Mouse (Mus musculus): ENCODE measurements around the gene Myo5c. TPM values are rescaled to one million over a fixed set of nuclear protein-coding genes. Genes with fewer than 3 reads are reported as not detected.
A peak's percentile ranks its signal among the peaks of the same experiment; 100 is the strongest.

Myo5c gene
- polyA plus RNA-seq, 2 experiments = 0.41 to 0.52 TPM

GRCm38 (mm10) chr9:75261332-75261872, 29.6 kb downstream of the Myo5c start:
- peaks cover 0 to 5% of the 10 kb centered on the region in 2 experiments; a peak in 2 of 4 replicates for H3K4me1 ChIP-seq (replicated peaks; ENCODE audit: control insufficient read depth in 2 of 2, insufficient read depth in 2 of 2, low read length in 1 of 2)
- no peak for TF ChIP-seq EP300 (IDR thresholded peaks at IDR 0.05; ENCODE audit: low read depth)
- no peak for TF ChIP-seq CTCF (IDR thresholded peaks at IDR 0.05; ENCODE audit: low read depth)
- no peak overlapping the region for H3K4me2 ChIP-seq (ENCODE audit: low read depth)
- H3K27ac ChIP-seq = no peak overlapping the region
- H3K9ac ChIP-seq (replicated peaks) = no peak overlapping the region
- no peak for ATAC-seq (ENCODE audit: insufficient read depth)
- no peak for DNase-seq (ENCODE audit: low read depth in 3 of 3, low spot score in 3 of 3)
- H3K9me3 ChIP-seq (ENCODE audit: control insufficient read depth, low read length) = no peaks in the 10 kb centered on the region
- no peaks in the 10 kb centered on the region for H3K36me3 ChIP-seq (replicated peaks; ENCODE audit: control insufficient read depth, insufficient read depth, low read depth)
- H3K27me3 ChIP-seq (ENCODE audit: control insufficient read depth, insufficient read depth, low read length) = no peaks in the 10 kb centered on the region
- no peak overlapping the region for H3K4me3 ChIP-seq (ENCODE audit: insufficient read depth in 1 of 2, low read depth in 2 of 2, low read length in 2 of 2)
- whole genome bisulfite sequencing (ENCODE audit: insufficient replicate concordance) = 33% methylated on average over 8 of the region's 8 CpGs

GRCm38 (mm10) chr9:75262235-75262826, 30.5 kb downstream of the Myo5c start:
- peak in 2 of 3 experiments; percentile 14 to 17 for DNase-seq (ENCODE audit: low read depth in 3 of 3, low spot score in 3 of 3)
- 22% methylated on average over 8 of the region's 8 CpGs for WGBS (ENCODE audit: insufficient replicate concordance)
- TF ChIP-seq EP300 (IDR thresholded peaks at IDR 0.05; ENCODE audit: low read depth) (no peak), CTCF (IDR thresholded peaks at IDR 0.05; ENCODE audit: low read depth) (peak; percentile 46)
- Histone ChIP-seq H3K4me2 (ENCODE audit: low read depth) (peak overlapping the region; percentile 29), H3K9me3 (ENCODE audit: control insufficient read depth, low read length) (no peaks in the 10 kb centered on the region), H3K4me3 (ENCODE audit: insufficient read depth in 1 of 2, low read depth in 2 of 2, low read length in 2 of 2) (no peak overlapping the region), H3K27me3 (ENCODE audit: control insufficient read depth, insufficient read depth, low read length) (no peaks in the 10 kb centered on the region), H3K27ac (no peak overlapping the region), H3K4me1 (replicated peaks; ENCODE audit: control insufficient read depth in 2 of 2, insufficient read depth in 2 of 2, low read length in 1 of 2) (peaks cover 0 to 6% of the 10 kb centered on the region in 2 experiments; a peak in 2 of 4 replicates), H3K9ac (replicated peaks) (no peak overlapping the region), H3K36me3 (replicated peaks; ENCODE audit: control insufficient read depth, insufficient read depth, low read depth) (no peaks in the 10 kb centered on the region)
- peak; percentile 26; the same call in 1 of the 2 replicates for ATAC-seq (ENCODE audit: insufficient read depth)

- Histone ChIP-seq H3K4me1 (replicated peaks; ENCODE audit: control insufficient read depth in 2 of 2, insufficient read depth in 2 of 2, low read length in 1 of 2) (peaks cover 0 to 7% of the 10 kb centered on the region in 2 experiments; a peak in 2 of 4 replicates), H3K4me2 (ENCODE audit: low read depth) (no peak overlapping the region), H3K9me3 (ENCODE audit: control insufficient read depth, low read length) (no peaks in the 10 kb centered on the region), H3K9ac (replicated peaks) (no peak overlapping the region), H3K27ac (no peak overlapping the region), H3K4me3 (ENCODE audit: insufficient read depth in 1 of 2, low read depth in 2 of 2, low read length in 2 of 2) (no peak overlapping the region), H3K36me3 (replicated peaks; ENCODE audit: control insufficient read depth, insufficient read depth, low read depth) (no peaks in the 10 kb centered on the region), H3K27me3 (ENCODE audit: control insufficient read depth, insufficient read depth, low read length) (no peaks in the 10 kb centered on the region)
- DNase-seq (ENCODE audit: low read depth in 3 of 3, low spot score in 3 of 3) (peak in 1 of 3 experiments; percentile 23), ATAC-seq (ENCODE audit: insufficient read depth) (peak; percentile 43)
- no peak for TF ChIP-seq EP300 (IDR thresholded peaks at IDR 0.05; ENCODE audit: low read depth)
- TF ChIP-seq CTCF (IDR thresholded peaks at IDR 0.05; ENCODE audit: low read depth) = no peak
- WGBS (ENCODE audit: insufficient replicate concordance) = 37% methylated on average over 3 of the region's 3 CpGs
Measured at GRCm38 (mm10) chr9:75264008-75264718, 32.3 kb downstream of the Myo5c start.

- Histone ChIP-seq H3K27me3 (ENCODE audit: control insufficient read depth, insufficient read depth, low read length) (no peaks in the 10 kb centered on the region), H3K36me3 (replicated peaks; ENCODE audit: control insufficient read depth, insufficient read depth, low read depth) (no peaks in the 10 kb centered on the region), H3K9me3 (ENCODE audit: control insufficient read depth, low read length) (no peaks in the 10 kb centered on the region), H3K9ac (replicated peaks) (no peak overlapping the region), H3K4me2 (ENCODE audit: low read depth) (no peak overlapping the region), H3K4me3 (ENCODE audit: insufficient read depth in 1 of 2, low read depth in 2 of 2, low read length in 2 of 2) (no peak overlapping the region), H3K27ac (no peak overlapping the region), H3K4me1 (replicated peaks; ENCODE audit: control insufficient read depth in 2 of 2, insufficient read depth in 2 of 2, low read length in 1 of 2) (peaks cover 0 to 2% of the 10 kb centered on the region in 2 experiments; a peak in 1 of 4 replicates)
- TF ChIP-seq EP300 (IDR thresholded peaks at IDR 0.05; ENCODE audit: low read depth) (no peak), CTCF (IDR thresholded peaks at IDR 0.05; ENCODE audit: low read depth) (no peak)
- 70% methylated on average over 6 of the region's 6 CpGs for WGBS (ENCODE audit: insufficient replicate concordance)
- ATAC-seq (ENCODE audit: insufficient read depth) (no peak), DNase-seq (ENCODE audit: low read depth in 3 of 3, low spot score in 3 of 3) (no peak)
Measured at GRCm38 (mm10) chr9:75267147-75267546, 35.3 kb downstream of the Myo5c start.

- Histone ChIP-seq H3K4me1 (replicated peaks; ENCODE audit: control insufficient read depth in 2 of 2, insufficient read depth in 2 of 2, low read length in 1 of 2) (peaks cover 0 to 2% of the 10 kb centered on the region in 2 experiments; a peak in 1 of 4 replicates), H3K27ac (no peak overlapping the region), H3K9me3 (ENCODE audit: control insufficient read depth, low read length) (no peaks in the 10 kb centered on the region), H3K4me2 (ENCODE audit: low read depth) (no peak overlapping the region), H3K9ac (replicated peaks) (no peak overlapping the region), H3K27me3 (ENCODE audit: control insufficient read depth, insufficient read depth, low read length) (no peaks in the 10 kb centered on the region), H3K36me3 (replicated peaks; ENCODE audit: control insufficient read depth, insufficient read depth, low read depth) (no peaks in the 10 kb centered on the region), H3K4me3 (ENCODE audit: insufficient read depth in 1 of 2, low read depth in 2 of 2, low read length in 2 of 2) (no peak overlapping the region)
- DNase-seq (ENCODE audit: low read depth in 3 of 3, low spot score in 3 of 3) (no peak), ATAC-seq (ENCODE audit: insufficient read depth) (no peak)
- TF ChIP-seq CTCF (IDR thresholded peaks at IDR 0.05; ENCODE audit: low read depth) (no peak), EP300 (IDR thresholded peaks at IDR 0.05; ENCODE audit: low read depth) (no peak)
- 44% methylated on average over 6 of the region's 6 CpGs for WGBS (ENCODE audit: insufficient replicate concordance)
Measured at GRCm38 (mm10) chr9:75270382-75270781, 38.6 kb downstream of the Myo5c start.
